Mouse (Mus musculus) spleen, embryonic (tissue): ENCODE measurements at regions not wholly inside any gene's neighbourhood (a gene's known extent, or its start where the extent isn't known, plus 50 kb on each side); places are given as distances from the start of the nearest gene placed in this dataset.

Experiments
- CTCF ChIA-PET: fragments of 350-600 bp; sonication (Branson Sonifier 250); formaldehyde crosslinking; loops from one replicate; lab custom pipeline; 2022; lab: Charles Lee

- CTCF ChIA-PET = interaction anchor here (0.7 kb wide), 1 partner anchor 468 kb away, joined by 5 read pairs; no protein-coding TSS in a partner anchor
Measured at GRCm38 (mm10) chr10:66102103-66102502, 993.8 kb upstream of the Jmjd1c start.

DNA sequence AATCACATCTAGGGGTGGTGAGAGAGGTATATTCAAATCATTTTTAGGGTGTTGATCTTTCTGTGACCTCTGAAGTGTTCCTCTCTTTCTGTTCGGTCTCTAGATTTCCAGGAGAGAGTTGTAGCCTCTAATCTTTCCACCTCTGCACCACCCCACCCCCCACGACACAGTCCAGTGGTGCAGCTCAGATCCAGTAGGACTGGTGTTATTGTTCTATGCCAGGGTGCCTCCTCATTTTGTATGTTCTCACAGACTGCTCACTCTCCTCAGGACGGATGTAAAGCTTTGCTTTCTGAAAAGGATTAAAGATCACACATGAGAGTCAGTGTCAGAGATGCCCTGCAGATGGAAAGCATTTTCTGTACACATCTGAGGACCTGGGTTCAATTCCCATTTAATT lies 964.6 kb upstream of the Jmjd1c start:
- CTCF ChIA-PET = no interaction called here

DNA sequence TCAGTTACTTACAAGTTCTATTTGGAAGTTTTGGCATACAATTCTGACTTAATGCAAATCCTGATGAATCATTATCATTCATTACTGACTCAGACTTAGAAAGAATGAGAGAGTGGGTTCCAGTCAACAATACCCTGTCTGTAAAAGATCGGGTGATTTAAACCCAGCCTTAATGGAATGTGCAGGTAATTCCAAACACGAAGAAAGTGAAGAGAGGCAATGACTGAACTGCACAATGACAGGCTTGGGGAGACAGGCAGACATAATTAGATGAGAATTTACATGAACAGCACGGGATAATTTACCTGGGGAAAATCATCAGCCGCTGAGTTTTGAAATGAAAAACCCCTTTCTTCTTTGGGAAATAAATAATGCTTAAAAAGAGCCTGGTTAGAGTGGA lies 963.9 kb upstream of the Jmjd1c start:
- CTCF ChIA-PET = no interaction called here

DNA sequence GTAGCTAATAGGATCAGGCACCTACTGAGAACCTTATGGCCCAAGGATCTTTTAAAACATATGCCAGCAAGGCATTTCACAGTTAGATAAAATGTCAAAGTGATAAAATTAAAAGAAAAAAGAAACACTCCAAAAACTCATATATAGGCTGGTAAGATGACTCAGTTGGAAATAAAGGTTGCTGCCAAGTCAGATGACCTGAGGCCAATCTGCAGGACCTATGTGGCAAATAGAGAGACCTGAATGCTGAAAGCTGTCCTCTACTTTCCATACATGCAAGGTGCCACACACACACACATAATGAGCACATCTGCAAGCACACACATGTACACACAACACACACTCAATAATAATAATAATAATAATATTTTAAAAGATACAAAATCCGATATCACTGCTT lies 953.5 kb upstream of the Jmjd1c start:
- CTCF ChIA-PET = no interaction called here

DNA sequence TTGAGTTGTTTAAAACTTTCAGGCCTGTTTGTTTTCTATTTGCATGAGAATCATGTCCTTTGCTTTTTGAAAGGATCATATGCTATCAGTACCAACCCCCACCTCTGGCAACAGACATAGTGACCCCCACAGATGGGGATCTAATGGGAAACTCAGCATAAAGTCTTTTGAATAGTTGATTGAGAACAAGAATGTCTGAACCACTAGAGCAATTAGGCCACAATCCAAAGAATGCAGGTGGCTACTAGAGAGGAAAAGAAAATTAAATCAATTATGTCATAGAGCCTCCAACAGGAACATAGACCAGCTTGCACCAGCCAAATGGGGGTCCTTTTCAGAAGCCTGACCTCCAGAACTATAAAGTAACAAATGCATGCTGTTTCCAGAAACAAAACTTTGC lies 953.0 kb upstream of the Jmjd1c start:
- CTCF ChIA-PET = no interaction called here

GRCm38 (mm10) chr10:66150966-66151365 lies 945.0 kb upstream of the Jmjd1c start:
- CTCF ChIA-PET = no interaction called here

- CTCF ChIA-PET = no interaction called here
Measured at GRCm38 (mm10) chr10:66152777-66153176, 943.1 kb upstream of the Jmjd1c start.

- CTCF ChIA-PET = no interaction called here
Measured at GRCm38 (mm10) chr10:66160916-66161556, 934.9 kb upstream of the Jmjd1c start.

GRCm38 (mm10) chr10:66172803-66173202 lies 923.1 kb upstream of the Jmjd1c start:
- CTCF ChIA-PET = no interaction called here

DNA sequence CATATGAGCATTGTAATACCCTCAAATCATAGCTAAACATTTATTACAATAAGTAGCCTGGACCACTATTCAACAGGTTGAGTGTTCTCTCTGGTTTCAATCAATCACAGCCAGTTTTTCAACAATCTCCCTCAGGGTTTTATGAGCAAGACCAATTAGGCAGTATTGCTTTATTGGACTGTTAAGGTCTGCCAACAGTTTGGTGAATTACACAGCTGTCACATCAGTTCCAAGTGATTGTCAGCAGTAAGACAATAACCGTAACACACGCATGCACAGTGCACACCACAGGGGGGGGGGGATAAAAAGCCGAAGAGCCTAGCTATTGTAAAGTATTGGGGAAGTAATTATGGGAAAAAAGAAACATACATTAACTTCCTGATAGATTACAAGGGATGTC lies 918.6 kb upstream of the Jmjd1c start:
- CTCF ChIA-PET = no interaction called here

GRCm38 (mm10) chr10:66181231-66181630 lies 914.7 kb upstream of the Jmjd1c start:
- CTCF ChIA-PET = no interaction called here

GRCm38 (mm10) chr10:66183069-66183468 lies 912.9 kb upstream of the Jmjd1c start:
- CTCF ChIA-PET = no interaction called here

DNA sequence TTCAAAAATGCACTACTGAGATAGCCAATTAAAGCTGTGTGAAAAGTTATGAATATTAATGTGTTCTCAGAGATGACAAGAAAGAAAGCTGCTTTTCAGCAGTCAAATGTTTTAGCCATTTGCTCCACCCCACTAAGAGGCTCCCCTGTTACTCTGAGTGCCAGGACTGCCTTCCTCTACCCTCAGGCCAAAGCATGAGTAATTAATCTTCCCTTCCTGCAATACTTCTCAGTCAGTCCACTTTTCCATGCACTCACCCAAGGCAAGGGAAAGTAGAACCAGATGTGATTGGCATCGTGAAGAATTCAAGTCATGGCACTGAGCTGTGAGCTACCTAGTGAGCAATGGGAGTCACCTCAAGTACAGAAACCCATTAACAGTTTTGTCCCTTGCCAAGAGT lies 908.9 kb upstream of the Jmjd1c start:
- CTCF ChIA-PET = no interaction called here

- CTCF ChIA-PET = no interaction called here
Measured at GRCm38 (mm10) chr10:66201115-66201514, 894.8 kb upstream of the Jmjd1c start.

DNA sequence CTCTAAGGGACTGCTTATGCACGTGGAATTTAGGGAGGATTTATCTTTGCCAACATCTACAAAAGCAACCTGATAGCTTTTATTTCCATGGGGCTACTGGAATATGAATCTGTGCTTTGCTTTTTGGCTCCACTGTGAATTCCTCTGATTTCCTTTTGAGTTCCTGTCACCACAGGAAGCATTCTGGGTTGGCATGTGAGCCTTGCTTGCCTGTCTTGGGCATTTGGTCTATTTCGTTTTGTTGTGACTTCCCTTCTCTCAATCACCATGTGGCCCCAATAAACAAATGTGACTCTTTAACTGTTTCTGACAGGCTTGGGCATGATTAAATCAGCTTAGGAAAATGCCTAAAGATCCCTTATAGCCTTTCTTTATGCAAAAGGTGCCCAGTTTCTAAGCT lies 867.8 kb upstream of the Jmjd1c start:
- CTCF ChIA-PET = no interaction called here

DNA sequence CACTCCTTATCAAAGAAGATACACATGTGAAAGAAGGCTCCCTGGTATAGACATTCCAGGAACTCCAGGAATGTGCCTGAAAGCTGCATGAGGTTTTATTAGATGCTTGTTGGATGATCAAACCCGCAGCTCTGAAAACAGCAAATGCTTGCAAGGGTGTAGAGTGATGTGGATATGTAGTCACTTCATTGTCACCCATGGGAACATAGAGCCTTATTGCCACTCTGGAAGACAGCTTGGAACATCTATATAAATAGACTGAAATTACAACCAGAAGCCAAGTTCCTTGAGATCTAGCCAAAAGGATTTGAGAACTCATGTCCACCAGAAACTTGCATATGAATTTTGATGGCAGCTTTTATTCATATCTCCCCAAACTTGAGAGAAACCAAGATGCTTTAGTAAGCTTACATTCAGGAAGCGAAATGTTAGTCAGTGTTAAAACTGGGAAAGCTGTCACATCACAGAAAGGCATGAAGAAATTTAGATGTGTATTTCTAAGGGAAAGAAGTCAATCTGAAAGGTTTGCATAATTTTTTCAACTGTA lies 861.5 kb upstream of the Jmjd1c start:
- CTCF ChIA-PET = no interaction called here

DNA sequence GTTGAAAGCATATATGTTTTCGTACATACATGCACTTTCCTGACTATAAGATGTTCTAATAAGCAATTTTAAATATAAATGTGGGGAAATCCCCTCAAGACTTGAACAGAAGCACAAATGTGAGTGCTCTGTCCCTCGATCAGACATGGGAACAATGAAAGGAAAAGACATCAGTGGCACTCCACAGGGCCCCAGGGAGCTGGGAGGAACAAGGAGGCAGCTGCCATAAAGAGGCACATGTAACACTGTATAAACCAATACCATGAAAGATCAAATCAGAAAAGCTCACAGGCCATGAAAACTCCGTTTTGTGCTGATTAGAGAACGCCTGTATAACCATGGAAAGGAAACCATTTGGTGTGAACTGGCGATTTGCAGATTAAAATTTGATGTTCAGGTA lies 839.5 kb upstream of the Jmjd1c start:
- CTCF ChIA-PET = no interaction called here

DNA sequence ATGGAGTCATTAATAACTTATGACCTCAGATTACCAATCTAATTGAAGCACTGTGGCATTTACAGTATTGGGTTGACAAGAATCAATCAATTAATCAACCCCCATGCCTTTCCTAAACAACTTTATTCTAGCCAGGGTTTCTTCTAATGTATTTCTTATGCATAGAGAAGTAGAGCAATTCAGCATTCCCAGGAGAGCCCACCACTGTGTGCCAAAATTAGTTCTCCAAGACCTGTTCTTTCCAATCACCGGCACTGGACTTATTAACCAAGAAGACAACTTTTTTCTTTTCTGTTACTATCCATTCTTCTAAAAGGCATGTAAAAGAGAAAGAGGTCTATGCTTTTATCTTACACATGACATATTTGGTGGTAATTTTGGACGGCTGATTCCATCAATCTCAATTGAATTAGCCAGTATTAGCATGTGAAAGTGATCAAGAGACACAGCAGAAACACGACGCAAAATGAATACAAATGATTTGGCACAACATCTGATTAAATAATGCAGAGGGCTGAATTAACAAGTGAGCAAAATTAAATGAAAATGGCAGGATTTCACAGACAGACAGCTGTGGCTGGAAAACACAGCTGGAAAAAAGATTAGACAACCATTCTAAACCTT lies 825.2 kb upstream of the Jmjd1c start:
- CTCF ChIA-PET = interaction anchor here (0.6 kb wide), 1 partner anchor 33 kb away, joined by 3 read pairs; no protein-coding TSS in a partner anchor

GRCm38 (mm10) chr10:66295628-66296027 lies 800.3 kb upstream of the Jmjd1c start:
- CTCF ChIA-PET = no interaction called here

DNA sequence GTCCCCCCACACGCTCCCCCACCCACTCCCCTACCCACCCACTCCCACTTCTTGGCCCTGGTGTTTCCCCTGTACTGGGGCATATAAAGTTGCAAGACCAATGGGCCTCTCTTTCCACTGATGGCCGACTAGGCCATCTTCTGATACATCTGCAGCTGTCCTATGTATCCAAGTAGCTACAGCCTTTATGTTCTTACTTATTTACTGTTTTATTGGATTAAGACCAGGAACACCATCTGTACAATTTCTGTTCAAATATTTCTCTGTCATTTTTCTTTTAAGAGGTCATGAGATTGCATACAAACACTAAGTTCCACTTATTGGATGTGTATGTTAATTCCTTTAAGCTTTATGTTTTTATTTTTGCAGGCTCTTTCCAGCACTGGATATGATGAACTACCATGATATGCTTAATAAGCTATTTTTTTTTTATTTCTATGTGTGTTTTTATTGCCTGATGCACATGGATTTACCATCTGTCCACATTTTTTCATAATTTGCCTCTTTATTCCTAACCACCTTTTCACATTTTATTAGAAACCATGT lies 792.6 kb upstream of the Jmjd1c start:
- CTCF ChIA-PET = interaction anchor here (0.7 kb wide), 1 partner anchor 33 kb away, joined by 3 read pairs; no protein-coding TSS in a partner anchor

DNA sequence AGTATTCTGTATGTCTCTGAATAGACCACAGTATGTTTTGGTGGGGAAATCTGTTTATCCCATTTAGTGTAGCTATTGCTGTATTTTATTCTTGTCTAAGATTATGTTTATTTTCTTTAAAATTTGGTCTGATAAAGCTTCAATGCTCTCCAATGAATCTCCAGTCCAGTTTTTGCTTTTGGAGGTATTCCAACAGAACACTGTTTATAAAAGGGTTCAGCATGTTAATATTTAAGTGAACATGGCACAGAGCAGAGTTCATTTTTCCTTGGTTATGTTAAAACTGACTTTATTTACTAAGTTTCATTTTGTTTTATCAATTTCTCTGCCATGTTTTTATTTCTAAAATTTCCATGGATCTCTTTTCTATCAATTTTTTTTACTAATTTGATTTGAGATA lies 791.0 kb upstream of the Jmjd1c start:
- CTCF ChIA-PET = no interaction called here

GRCm38 (mm10) chr10:66331166-66331565 lies 764.8 kb upstream of the Jmjd1c start:
- CTCF ChIA-PET = no interaction called here

GRCm38 (mm10) chr10:66337994-66338393 lies 757.9 kb upstream of the Jmjd1c start:
- CTCF ChIA-PET = no interaction called here
